15 mouse cellular contexts compared by ENCODE assay signal in genomic region chr9:64457596-64457995, GRCm38 (mm10).
DNase-seq lines count a peak whose midpoint lies in the region; ATAC-seq and TF ChIP-seq lines count a peak whose summit lies in the region.
"Had no signal": no experiment of that assay in that cellular context is flagged by ENCODE, and none has a peak within 500 bp of the region (broad histone marks: within the 10 kb centered on the region; RNA-seq: fewer than 3 reads in every experiment).

No protein-coding gene starts in this region.

- H3K4me2 ChIP-seq in lung, embryonic 15.5 days = no peak overlapping the region
- no peak overlapping the region for H3K4me2 ChIP-seq in liver, postnatal 0 days (ENCODE audit: low read depth, low read length)
- H3K4me2 ChIP-seq: liver, embryonic 13.5 days had no signal

- no peaks in the 10 kb centered on the region for H3K36me3 ChIP-seq in lung, embryonic 15.5 days
- no peaks in the 10 kb centered on the region for H3K36me3 ChIP-seq in liver, postnatal 0 days (replicated peaks; ENCODE audit: insufficient read depth, low read length)
- H3K36me3 ChIP-seq: liver, embryonic 13.5 days had no signal

- H3K4me3 ChIP-seq in lung, embryonic 15.5 days = no peak overlapping the region
- no peak overlapping the region for H3K4me3 ChIP-seq in liver, postnatal 0 days (ENCODE audit: low read depth, low read length)
- no peak overlapping the region for H3K4me3 ChIP-seq in layer of hippocampus, adult 2 months
- H3K4me3 ChIP-seq: gastrocnemius, adult 2 months; left cerebral cortex, adult 2 months; liver, embryonic 13.5 days had no signal

- H3K9ac ChIP-seq in lung, embryonic 15.5 days = no peak overlapping the region
- no peak overlapping the region for H3K9ac ChIP-seq in liver, postnatal 0 days (replicated peaks)
- H3K9ac ChIP-seq: liver, embryonic 13.5 days had no signal

- H3K4me1 ChIP-seq in lung, embryonic 15.5 days = peaks cover 32% of the 10 kb centered on the region
- H3K4me1 ChIP-seq in liver, postnatal 0 days (ENCODE audit: insufficient read depth) = peaks cover 8% of the 10 kb centered on the region; the same call in 1 of the 2 replicates

- no peak for DNase-seq in lung, adult 18-20 months
- DNase-seq in kidney, adult 8-10 months = peak; percentile 19 to 30
- peak; percentile 55 for DNase-seq in kidney, postnatal 10 days
- no peak for DNase-seq in liver, postnatal 0 days
- no peak for DNase-seq in urinary bladder, postnatal 10 days (ENCODE audit: low spot score)
- DNase-seq in layer of hippocampus, adult 2 months (ENCODE audit: low spot score in 2 of 2) = no peak
- DNase-seq: adrenal gland, postnatal 14 days; embryo, embryonic 11 days; gastrocnemius, adult 2 months; heart, postnatal 36 days; liver, embryonic 13.5 days had no signal

- H3K27ac ChIP-seq in lung, embryonic 15.5 days = peak overlapping the region; percentile 81
- 0 out of 2 replicates have a peak overlapping the region, but pooled peaks have one; percentile 52 for H3K27ac ChIP-seq in liver, postnatal 0 days (ENCODE audit: low read depth)
- H3K27ac ChIP-seq in layer of hippocampus, adult 2 months = no peak overlapping the region
- H3K27ac ChIP-seq: gastrocnemius, adult 2 months; hindbrain, postnatal 0 days; left cerebral cortex, adult 2 months had no signal

- no peak for TF ChIP-seq EP300 in liver, postnatal 0 days (IDR thresholded peaks at IDR 0.05; ENCODE audit: low read depth)

- 51% methylated on average over 7 of the region's 7 CpGs for WGBS in lung, embryonic 15.5 days
- 55% methylated on average over 7 of the region's 7 CpGs for WGBS in liver, postnatal 0 days (ENCODE audit: insufficient replicate concordance)

- no peaks in the 10 kb centered on the region for H3K9me3 ChIP-seq in lung, embryonic 15.5 days
- no peaks in the 10 kb centered on the region for H3K9me3 ChIP-seq in liver, postnatal 0 days (ENCODE audit: low read length)
- H3K9me3 ChIP-seq: liver, embryonic 13.5 days had no signal

- peak; percentile 66; the same call in 1 of the 2 replicates for ATAC-seq in lung, embryonic 15.5 days (ENCODE audit: borderline replicate concordance, extremely low read depth, low FRiP score, low TSS enrichment)
- no peak for ATAC-seq in liver, postnatal 0 days
- ATAC-seq: forebrain, embryonic 16.5 days; hindbrain, postnatal 0 days had no signal

- H3K27me3 ChIP-seq in lung, embryonic 15.5 days = no peaks in the 10 kb centered on the region
- H3K27me3 ChIP-seq in liver, postnatal 0 days (ENCODE audit: insufficient read depth, low read length) = no peaks in the 10 kb centered on the region

- TF ChIP-seq CTCF in liver, postnatal 0 days (IDR thresholded peaks at IDR 0.05; ENCODE audit: low read depth) = no peak
- no peak for TF ChIP-seq CTCF in layer of hippocampus, adult 2 months (conservative IDR thresholded peaks at IDR 0.05)

Comparison
In these comparisons a context has a peak if more than half of its experiments do, and no peak if none do; other contexts are left out.
1. DNase-seq: peak in kidney, adult 8-10 months (2 of 2) and kidney, postnatal 10 days (single experiment); none in lung, adult 18-20 months (0 of 2), liver, postnatal 0 days (single experiment), urinary bladder, postnatal 10 days (single experiment) and layer of hippocampus, adult 2 months (0 of 2).